Mouse (Mus musculus): ENCODE results near the gene E130308A19Rik. TPM values are rescaled to one million over a fixed set of nuclear protein-coding genes. Genes with fewer than 3 reads are reported as not detected.
"Not testable (repeated sequence)": the region's sequence is repeated elsewhere in the genome, so short reads cannot be mapped to it uniquely, and the experiment has no call there.

Gene E130308A19Rik
- total RNA-seq, 4 experiments from 2014 or later = 15.8 to 21.1 (median 18.8) TPM

DNA sequence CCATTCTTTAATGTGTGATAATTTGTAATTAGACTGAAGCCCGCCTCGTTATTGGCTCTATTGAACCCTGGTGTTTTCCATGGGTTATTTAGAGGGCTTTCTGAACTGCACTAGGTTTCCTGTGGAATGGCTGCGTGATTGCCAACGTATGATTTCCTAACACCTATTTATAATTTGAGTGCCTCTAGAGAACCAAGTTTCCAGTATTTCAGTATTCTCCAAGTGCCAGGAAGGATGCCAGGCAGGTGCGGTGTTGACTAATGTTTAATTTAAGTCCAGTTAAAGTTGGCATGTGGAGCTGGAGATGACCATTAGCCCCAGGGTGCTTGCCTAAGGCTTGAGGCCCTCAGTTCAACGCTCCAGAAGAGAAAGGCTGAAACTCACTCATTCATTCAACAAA is 161.1 kb downstream of the E130308A19Rik start:
- DNase-seq = no peak

DNA sequence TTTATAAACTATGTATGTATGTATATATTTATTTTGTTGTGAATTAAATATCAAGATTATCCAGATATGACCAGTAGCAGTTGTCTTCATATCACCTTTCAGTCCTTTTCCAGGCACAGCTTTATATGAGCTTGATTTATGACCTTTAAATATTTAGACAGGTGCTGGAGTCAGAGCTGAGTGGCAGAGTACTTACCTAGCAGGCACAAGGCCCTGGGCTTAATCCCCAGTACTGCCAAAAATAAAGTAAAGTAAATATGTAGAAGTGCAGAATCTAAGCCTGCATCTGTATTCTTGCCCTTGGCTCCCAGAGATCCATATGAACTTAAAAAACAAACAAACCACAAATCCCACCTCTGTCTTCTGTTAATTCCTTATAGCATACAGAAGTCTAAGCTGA is 163.0 kb downstream of the E130308A19Rik start:
- no peak for DNase-seq

DNA sequence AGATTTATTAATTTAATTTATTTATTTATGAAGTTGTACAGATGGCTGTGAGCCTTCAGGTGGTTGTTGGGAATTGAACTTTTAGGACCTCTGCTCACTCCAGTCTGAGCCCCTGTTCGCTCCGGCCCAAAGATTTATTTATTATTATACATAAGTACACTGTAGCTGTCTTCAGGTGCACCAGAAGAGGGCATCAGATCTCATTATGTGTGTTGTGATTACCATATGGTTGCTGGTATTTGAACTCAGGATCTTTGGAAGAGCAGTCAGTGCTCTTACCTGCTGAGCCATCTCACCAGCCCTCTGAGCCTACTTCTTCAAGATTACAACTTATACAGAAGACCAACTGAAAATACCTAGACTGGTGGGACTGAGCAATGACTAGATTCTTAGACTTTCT is 167.6 kb downstream of the E130308A19Rik start:
- DNase-seq = not testable (repeated sequence)

DNA sequence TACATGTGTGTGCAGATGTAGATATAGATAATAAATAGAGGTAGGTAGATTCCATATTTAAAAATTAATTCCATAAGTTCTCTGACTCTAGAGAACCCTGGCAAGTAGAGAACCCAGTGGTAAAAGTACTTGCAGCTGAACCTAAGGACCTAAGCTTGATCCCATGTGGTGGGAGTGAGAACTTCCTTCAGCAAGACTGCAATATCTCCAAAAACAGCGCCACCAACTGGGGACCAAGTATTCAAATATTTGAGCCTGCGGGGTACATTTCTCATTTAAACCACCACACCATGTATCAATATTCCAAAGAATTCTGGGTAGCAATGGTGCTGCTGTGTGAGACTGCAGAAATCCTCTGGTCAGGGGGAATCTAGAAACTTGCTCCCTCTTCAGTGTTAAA is 168.1 kb downstream of the E130308A19Rik start:
- DNase-seq = no peak

DNA sequence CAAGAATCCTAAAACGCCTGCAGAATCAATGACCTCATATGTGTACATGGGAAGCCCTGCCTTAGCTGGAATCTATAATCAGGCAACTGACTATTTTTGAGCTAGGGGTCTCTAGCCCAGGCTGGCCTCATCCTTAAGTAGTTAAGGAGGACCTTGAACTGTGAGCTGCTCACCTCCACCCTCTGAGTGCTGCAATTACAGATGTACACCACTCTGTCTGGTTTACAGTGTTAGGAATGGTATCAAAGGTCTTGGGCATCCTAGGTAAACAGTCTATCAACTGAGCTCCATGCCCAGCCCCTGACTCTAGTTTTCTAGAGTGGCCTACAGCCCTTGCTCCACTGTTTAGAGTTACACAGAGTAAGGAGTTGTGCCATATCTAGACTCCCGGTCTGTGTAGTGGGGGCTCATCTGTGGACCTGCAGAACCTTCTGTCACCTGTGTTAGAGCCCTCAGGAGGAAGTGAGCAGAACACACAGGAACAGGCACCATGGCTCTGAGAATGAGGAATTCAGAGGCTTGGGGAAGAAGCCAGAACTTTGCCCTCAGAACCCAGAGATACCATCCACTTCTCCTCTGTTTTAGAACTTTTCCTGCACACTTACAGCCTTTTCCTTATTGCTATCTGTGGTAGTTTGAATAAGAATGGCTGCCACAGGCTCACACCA is 169.9 kb downstream of the E130308A19Rik start:
- no peak for DNase-seq

DNA sequence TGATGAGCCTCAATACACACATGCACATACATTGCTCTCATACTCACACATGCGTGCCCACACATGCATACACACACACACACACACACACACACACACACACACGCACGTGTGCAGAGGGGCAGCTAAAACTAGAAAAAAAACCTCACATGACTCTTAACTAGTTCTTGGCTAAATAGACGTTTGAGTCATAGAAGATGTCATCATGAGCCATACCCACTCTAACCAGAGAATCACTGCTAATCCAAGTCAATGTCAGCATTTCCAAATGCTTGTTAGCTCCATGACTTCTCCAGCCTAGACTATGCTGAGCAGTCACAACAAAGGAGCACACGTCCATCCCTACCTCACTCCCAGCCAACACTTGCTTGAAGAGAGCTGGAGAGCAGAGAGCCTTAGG is 174.2 kb downstream of the E130308A19Rik start:
- no peak for DNase-seq

DNA sequence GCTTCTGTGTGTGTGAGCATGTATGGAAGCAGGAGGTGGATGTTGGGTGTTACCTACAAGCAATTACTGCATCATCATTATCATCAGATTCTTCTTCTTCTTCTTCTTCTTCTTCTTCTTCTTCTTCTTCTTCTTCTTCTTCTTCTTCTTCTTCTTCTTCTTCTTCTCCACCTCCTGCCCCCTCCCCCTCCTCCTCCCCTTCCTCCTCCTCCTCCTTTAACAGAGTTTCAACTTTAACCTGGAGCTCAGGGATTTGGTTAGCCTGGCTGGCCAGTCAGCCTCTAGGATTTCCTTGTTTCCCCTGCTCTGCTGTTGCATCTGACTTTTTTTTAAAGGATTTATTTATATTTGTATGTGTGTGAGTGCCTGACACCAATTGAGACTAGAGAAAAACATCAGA is 175.5 kb downstream of the E130308A19Rik start, which contains the start of gene Inip:
TSS of gene Inip (minus strand) at position 101 of the 400 bp plus-strand sequence.
- no peak for DNase-seq

DNA sequence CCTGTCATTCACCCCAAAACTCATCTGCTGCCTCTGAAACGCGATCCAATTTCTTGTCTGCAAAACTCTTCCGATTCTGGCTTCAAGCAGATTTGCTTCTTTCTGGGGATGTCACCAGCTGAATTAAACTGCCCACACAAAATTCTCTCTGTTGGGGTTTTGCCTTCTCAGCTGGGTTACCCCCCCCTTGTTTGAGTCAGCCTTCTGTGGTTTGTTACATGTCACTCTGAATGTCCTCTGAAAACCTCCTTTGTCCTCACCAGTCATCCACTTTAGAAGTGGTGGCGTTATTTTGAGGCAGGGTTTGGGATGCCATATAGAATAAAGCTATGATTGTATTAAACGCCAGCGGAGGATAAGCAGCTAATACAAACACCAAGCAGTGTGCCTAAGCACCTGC is 176.1 kb downstream of the E130308A19Rik start:
- DNase-seq = no peak

DNA sequence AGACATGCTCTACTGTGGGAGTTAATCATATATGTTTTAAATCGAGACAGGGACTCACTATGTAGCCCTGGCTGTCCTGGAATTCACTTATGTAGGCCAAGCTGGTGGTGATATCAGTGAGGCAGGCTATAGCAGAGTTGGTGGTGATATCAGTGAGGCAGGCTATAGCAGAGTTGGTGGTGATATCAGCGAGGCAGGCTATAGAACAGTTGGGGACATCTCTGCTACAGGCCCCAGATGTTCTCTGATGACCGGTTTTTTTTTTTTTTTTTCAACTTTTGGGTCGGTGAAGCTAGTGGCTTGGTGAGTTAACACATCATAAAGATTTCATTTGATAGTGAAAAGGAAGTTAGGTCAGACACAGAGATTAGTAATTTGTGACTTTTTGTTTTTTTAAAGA is 176.8 kb downstream of the E130308A19Rik start:
- no peak for DNase-seq

DNA sequence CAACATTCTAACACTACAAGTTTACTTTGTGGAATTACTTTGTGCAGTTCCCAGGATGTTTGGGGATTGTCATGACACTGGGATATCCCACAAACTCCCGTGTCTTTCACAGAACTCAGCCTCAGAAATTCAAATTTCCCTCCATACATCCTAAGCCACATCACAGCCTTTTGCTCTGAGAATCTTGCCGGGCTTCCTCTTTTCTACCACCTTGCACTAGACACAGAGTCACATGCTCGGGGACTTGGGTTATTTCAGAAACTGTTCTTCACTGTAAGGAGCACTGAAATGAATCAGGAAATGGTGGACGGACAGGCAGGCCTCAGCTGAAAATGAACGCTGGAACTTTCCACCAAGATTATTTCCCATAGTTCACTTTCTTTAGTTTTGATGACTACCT is 177.3 kb downstream of the E130308A19Rik start:
- no peak for DNase-seq

DNA sequence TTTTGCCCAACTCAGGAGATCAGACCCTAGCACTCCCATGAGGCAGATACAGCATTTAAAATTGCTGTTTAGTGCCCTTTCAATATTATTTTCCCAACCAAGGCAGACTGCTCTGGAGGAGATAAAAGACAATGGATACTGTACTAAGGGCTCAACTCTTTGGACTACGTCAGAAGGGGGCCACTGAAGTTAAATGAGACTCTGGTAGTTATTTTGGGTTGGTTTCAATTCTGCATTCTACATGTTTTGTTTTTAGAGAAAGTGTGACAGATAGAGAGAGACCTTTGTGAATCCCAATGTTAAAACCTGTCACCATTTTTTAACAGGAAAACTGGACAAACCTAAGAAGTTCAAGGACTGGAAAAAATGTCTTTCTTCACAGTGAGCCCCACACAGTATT is 178.7 kb downstream of the E130308A19Rik start:
- DNase-seq = no peak

DNA sequence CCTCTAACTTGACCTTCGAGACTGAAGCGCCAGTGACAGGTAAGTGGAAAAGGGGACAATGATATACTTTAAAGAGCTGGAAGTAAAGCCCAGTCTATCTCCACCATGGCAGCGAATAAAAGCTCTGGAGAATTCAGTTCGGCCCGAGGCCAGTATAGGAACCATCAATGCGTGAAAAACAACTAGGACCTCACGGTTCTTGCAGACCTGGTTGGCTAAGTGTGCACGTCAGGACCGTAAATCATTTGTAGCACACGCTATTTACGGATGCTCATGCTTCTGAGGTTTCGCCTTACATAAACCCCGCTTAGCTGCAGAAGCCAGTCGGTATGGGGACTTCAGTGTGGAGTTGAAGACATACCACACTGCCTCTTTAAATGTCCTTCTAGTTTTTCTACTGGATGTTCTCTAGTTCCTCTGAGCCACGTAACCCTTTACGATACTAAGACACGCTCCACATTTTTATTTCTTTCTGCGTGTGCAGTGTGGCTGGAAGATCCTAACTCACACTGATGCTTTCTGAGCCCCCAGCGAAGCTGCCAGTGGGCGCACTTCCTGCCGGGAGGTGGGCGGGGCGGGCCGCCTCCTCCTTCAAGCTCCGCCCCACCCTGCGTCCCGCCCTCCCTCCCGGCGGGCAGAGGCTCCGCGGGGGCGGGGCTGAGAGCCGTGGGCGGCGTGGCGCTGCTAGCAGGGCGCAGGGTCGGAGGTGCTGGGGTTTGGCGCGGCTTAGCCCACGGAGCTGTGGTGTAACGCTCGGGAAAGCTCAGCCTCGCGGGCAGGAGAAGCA is 179.4 kb downstream of the E130308A19Rik start, which contains the start of gene Snx30:
TSS of gene Snx30 (plus strand) at position 660 of the 787 bp plus-strand sequence.
- peak; percentile 80 for DNase-seq

DNA sequence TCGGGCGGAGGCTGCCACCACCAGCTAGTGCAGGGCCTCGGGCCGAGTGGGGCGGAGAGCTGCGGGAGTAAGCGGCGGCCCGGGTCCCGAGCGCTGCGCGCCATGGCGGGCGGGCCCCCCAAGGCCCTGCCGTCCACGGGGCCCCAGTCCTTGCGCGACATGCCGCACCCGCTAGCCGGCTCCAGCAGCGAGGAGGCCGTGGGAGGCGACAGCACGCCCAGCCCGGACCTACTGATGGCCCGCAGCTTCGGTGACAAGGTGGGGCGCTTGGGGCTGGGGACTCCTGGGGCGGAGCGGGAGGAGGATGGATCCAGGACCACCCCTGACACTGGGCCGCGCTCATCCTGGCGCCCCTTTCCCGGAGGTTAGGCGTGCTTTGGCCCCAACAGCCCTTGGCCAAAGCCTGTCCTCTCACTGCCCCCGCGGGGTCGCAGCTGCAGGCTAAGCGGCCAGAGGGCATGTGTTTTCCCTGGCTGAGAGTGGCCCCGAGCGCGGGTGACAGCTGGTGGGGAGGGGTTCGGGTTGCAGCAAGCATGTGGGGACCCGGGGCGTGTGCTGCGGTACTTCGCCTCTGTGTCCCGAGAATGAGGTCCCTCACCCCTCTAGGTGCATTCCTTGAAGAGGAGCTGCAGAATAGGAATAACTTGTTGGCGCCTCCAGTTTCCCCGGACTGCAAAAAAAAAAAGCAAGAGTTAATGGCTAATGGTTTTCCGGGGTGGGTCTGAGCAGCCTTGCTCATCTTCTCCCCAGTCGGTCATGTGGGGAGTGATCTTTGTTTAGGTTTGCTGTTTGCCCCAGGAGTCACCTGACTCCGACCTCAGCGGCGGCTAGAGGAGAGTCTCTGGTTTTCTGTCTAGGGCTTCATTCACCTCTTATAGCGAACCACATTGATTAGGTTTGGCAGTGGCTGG is 180.2 kb downstream of the E130308A19Rik start:
- peak; percentile 18 for DNase-seq

DNA sequence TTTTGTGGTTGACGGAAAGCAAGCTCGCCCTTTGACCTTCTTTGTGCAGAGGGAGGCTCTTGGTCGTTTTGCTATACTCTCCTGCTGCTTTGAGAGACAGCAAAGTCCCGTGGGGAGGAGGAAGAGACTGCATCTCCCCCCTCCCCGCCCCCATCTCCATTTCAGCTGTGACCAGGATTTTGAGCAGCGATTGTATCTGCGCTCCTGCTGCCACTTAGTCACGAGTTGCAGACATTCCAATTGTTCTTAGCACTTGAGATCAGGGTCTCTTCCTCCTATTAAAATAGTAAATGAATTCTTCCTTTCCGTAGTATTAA is 180.8 kb downstream of the E130308A19Rik start:
- DNase-seq = no peak

DNA sequence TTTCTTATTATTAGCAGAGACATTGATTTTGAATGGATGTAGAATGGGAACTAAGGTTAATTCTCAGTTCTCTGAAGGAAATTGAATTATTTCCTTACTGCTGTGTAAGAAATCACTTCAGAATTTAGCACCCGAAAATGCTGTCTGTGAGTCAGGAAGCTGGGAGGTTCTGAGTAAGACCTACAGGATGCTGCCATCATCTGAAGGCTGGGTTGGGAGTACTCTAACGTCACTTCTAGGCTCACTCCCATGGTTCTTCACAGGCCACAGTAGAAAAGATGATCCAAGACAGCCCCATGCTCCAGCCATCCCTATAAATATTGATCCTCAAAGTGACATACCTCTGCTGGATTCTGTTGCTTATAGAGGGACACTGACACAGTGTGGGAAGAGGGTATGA is 181.5 kb downstream of the E130308A19Rik start:
- DNase-seq = no peak

DNA sequence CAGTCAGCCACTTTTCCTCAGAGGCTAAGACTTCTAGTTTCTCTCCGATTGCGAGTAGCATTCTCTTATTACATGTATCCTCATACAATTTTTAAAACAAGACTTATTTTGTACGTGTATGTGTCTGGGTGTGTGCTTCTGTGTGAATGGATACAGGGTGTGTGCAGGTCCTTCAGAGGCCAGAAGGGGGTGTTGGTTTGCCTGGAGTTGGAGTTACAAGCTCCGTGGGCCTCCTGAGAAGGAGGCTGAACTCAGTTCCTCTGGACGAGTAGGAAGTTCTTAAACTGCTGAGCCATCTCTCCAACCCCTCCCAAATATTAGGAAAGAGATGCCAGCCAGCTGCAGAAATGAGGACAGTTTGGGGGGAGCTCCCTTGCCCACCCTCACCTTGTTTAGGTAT is 182.4 kb downstream of the E130308A19Rik start:
- no peak for DNase-seq

Other genes starting within 250 kb of the E130308A19Rik start
- 1 to 10 TPM; 3.7 to 7.8 (median 4.9) TPM for gene Susd1, start 187.6 kb upstream of the E130308A19Rik start, total RNA-seq (2022)
- 100 to 1,000 TPM in 3 of 4 experiments, 10 to 100 TPM in 1; 89.8 to 110 (median 102) TPM for gene Ptbp3, start 76.8 kb upstream of the E130308A19Rik start, total RNA-seq (2022)
- gene Hsdl2, start 44.6 kb upstream of the E130308A19Rik start, total RNA-seq (2022) = 10 to 100 TPM; 63.8 to 85.7 (median 71.5) TPM
- gene Inip, start 175.4 kb downstream of the E130308A19Rik start, total RNA-seq (2022) = 10 to 100 TPM; 17.8 to 24.3 (median 19.9) TPM
- gene Snx30, start 179.6 kb downstream of the E130308A19Rik start, total RNA-seq (2022) = 10 to 100 TPM in 1 of 4 experiments, 1 to 10 TPM in 3; 6.6 to 10.2 (median 8.9) TPM

All from adrenal gland, adult 8-10 months (tissue).